Mouse (Mus musculus): ENCODE results near the gene Flywch2.

GRCm38 (mm10) chr17:23778447-23778846 lies 7.4 kb downstream of the Flywch2 start:
- TF ChIP-seq GATA1 (IDR thresholded peaks at IDR 0.05; ENCODE audit: borderline replicate concordance, low read length): no peak
- no peak for TF ChIP-seq FLI1 (IDR thresholded peaks at IDR 0.05; ENCODE audit: low read length)

Measured in megakaryocyte, embryonic 14.5 days (primary cell).